Mouse (Mus musculus) brain, embryonic 14.5 days (tissue): ENCODE data around the gene Plekha6.
A peak's percentile ranks its signal among the peaks of the same experiment; 100 is the strongest.

Experiments used
- CTCF ChIP-seq: fragments of 200-500 bp; IDR thresholded peaks from 2 replicates; pipeline ENCODE4 v1.5.1; 2012; ENCODE audit warnings: inconsistent platforms, mild to moderate bottlenecking, moderate library complexity, borderline replicate concordance; ENCODE audit not compliant: insufficient read depth, insufficient read length; ENCODE audit errors: extremely low read depth
- POLR2A ChIP-seq: fragments of 200-500 bp; IDR thresholded peaks from 2 replicates; pipeline ENCODE4 v1.6.1; 2012; ENCODE audit warnings: mild to moderate bottlenecking, inconsistent platforms, borderline replicate concordance; ENCODE audit not compliant: poor library complexity, insufficient read depth, insufficient read length, severe bottlenecking; ENCODE audit errors: extremely low read depth

DNA sequence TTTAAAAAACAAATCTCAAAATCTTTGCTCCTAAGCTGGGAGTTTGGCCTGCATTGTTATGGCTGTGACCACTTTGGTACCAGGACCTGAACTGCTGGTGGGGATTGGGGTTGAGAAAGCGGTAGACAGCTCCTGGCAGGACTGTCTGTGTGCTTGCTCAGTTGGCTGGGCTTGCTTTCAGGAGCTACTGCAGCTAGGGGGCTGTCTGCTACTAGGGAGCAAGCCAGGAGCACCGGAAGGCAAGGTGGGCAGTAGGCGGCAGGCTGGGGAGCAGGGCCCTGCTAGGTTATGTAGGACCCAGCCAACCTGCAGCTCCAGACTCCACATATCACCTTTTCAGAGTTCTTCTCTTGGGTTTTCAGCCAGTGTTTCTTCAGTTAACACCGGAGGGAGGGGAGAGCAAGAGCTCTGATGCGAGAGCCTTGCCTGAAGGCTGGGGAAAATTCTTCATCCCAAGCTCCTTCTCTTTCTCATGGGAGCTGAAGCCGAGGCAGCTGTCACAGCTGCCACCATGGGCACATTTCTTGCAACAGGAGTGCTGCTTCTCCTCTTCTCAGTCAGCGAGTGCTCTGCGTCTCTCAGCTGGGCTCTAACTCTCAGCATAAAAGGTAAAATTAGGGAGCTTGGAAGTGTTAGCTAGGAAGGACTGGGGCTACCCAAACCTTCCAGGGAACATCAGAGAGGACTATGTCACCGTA lies 62.1 kb downstream of the Plekha6 start:
- TF ChIP-seq CTCF (peak; percentile 46; the same call in 1 of the 2 replicates), POLR2A (no peak)
